Mouse (Mus musculus): ENCODE results near the gene Kbtbd6. TPM values are rescaled to one million over a fixed set of nuclear protein-coding genes. Genes with fewer than 3 reads are reported as not detected.

The Kbtbd6 gene
- polyA plus RNA-seq, 1 experiment: 1.0 TPM

GRCm38 (mm10) chr14:79480624-79481338 is 29.1 kb downstream of the Kbtbd6 start, which contains the start of gene Elf1:
Gene Elf1 (plus strand): TSS chr14:79481194.
- DNase-seq (ENCODE audit: extremely low spot score in 1 of 2, low spot score in 1 of 2): peak; percentile 86 to 97

GRCm38 (mm10) chr14:79481339-79482151 is 29.9 kb downstream of the Kbtbd6 start, which contains the start of gene Wbp4:
Gene Wbp4 (minus strand): TSS chr14:79481520.
- peak; percentile 88 to 99 for DNase-seq (ENCODE audit: extremely low spot score in 1 of 2, low spot score in 1 of 2)

- peak; percentile 14 to 56 for DNase-seq (ENCODE audit: extremely low spot score in 1 of 2, low spot score in 1 of 2)
Measured at GRCm38 (mm10) chr14:79482251-79482661, 30.6 kb downstream of the Kbtbd6 start.

GRCm38 (mm10) chr14:79482747-79483355 is 31.2 kb downstream of the Kbtbd6 start:
- no peak for DNase-seq (ENCODE audit: extremely low spot score in 1 of 2, low spot score in 1 of 2)

GRCm38 (mm10) chr14:79483611-79484120 is 32.0 kb downstream of the Kbtbd6 start:
- DNase-seq (ENCODE audit: extremely low spot score in 1 of 2, low spot score in 1 of 2): no peak

GRCm38 (mm10) chr14:79486617-79486992 is 35.0 kb downstream of the Kbtbd6 start:
- DNase-seq (ENCODE audit: extremely low spot score in 1 of 2, low spot score in 1 of 2): no peak

GRCm38 (mm10) chr14:79486993-79487731 is 35.5 kb downstream of the Kbtbd6 start:
- DNase-seq (ENCODE audit: extremely low spot score in 1 of 2, low spot score in 1 of 2): peak in 1 of 2 experiments; percentile 70

GRCm38 (mm10) chr14:79488531-79488930 is 36.9 kb downstream of the Kbtbd6 start:
- DNase-seq (ENCODE audit: extremely low spot score in 1 of 2, low spot score in 1 of 2): no peak

- DNase-seq (ENCODE audit: extremely low spot score in 1 of 2, low spot score in 1 of 2): no peak
Measured at GRCm38 (mm10) chr14:79489150-79489549, 37.5 kb downstream of the Kbtbd6 start.

GRCm38 (mm10) chr14:79490246-79490645 is 38.6 kb downstream of the Kbtbd6 start:
- DNase-seq (ENCODE audit: extremely low spot score in 1 of 2, low spot score in 1 of 2): no peak

- no peak for DNase-seq (ENCODE audit: extremely low spot score in 1 of 2, low spot score in 1 of 2)
Measured at GRCm38 (mm10) chr14:79494349-79494748, 42.7 kb downstream of the Kbtbd6 start.

- DNase-seq (ENCODE audit: extremely low spot score in 1 of 2, low spot score in 1 of 2): no peak
Measured at GRCm38 (mm10) chr14:79499326-79499725, 47.7 kb downstream of the Kbtbd6 start.

GRCm38 (mm10) chr14:79500756-79501155 is 49.1 kb downstream of the Kbtbd6 start:
- DNase-seq (ENCODE audit: extremely low spot score in 1 of 2, low spot score in 1 of 2): no peak

GRCm38 (mm10) chr14:79503371-79504075 is 51.9 kb downstream of the Kbtbd6 start:
- no peak for DNase-seq (ENCODE audit: extremely low spot score in 1 of 2, low spot score in 1 of 2)

Other genes with a start within 250 kb of the Kbtbd6 start
- gene Zfp957, start 204.5 kb upstream of the Kbtbd6 start, polyA plus RNA-seq (2012; rRNA removed): not detected in 2 replicates
- gene Rgcc, start 150.2 kb upstream of the Kbtbd6 start, polyA plus RNA-seq (2012; rRNA removed): 88.9 and 107 TPM in 2 replicates
- 8.9 and 9.3 TPM in 2 replicates for gene Naa16, start 61.1 kb upstream of the Kbtbd6 start, polyA plus RNA-seq (2012; rRNA removed)
- gene Mtrf1, start 54.1 kb upstream of the Kbtbd6 start, polyA plus RNA-seq (2012; rRNA removed): 7.2 and 8.2 TPM in 2 replicates
- gene Kbtbd7, start 25.3 kb upstream of the Kbtbd6 start, polyA plus RNA-seq (2012; rRNA removed): 17.6 and 19.5 TPM in 2 replicates
- 4.5 and 5.9 TPM in 2 replicates for gene Elf1, start 29.4 kb downstream of the Kbtbd6 start, polyA plus RNA-seq (2012; rRNA removed)
- gene Wbp4, start 29.7 kb downstream of the Kbtbd6 start, polyA plus RNA-seq (2012; rRNA removed): 27.1 and 30.3 TPM in 2 replicates
- gene Sugt1, start 135.9 kb downstream of the Kbtbd6 start, polyA plus RNA-seq (2012; rRNA removed): 37.5 and 39.0 TPM in 2 replicates
- gene Cnmd, start 210.3 kb downstream of the Kbtbd6 start, polyA plus RNA-seq (2012; rRNA removed): 2.5 and 3.0 TPM in 2 replicates

Measured in frontal cortex, adult 2 months (tissue).